12 mouse cellular contexts compared by ENCODE assay signal in the genomic region with DNA sequence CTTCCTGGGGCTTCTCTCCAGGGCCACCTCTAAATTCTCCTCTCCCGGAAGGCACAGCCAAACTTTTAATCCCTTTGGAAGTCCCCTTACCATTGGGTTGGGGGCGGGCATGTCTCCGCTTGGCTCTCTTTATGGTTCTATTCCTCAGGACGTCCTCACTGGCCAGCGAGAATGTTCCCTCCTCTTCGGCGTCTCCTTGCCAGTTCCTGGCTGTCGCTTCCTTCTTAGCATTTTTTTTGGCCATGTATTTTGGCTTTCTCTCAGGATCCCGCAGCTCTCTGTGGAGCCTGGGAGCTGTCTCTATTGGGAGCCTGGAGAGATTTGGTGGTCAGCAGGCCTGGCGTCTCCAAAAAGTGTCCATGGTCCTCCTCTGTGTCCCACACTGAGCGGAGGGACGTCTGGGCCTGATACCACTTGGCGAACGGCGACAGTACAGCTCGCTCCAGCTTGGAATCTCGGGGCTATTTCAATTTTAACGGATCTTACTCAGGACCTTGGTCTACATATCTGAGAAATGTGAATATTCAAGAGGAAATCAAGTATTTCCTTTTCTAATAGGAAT. TPM values are rescaled to one million over a fixed set of nuclear protein-coding genes. Genes with fewer than 3 reads are reported as not detected.
A peak's percentile ranks its signal among the peaks of the same experiment; 100 is the strongest.
DNase-seq lines count a peak whose midpoint lies in the region.
"Had no signal": no experiment of that assay in that cellular context is flagged by ENCODE, and none has a peak within 500 bp of the region (broad histone marks: within the 10 kb centered on the region; RNA-seq: fewer than 3 reads in every experiment).

A gene (minus strand): TSS at position 426 of the 562 bp plus-strand sequence.

- peak; percentile 4 for DNase-seq in adrenal gland, postnatal 14 days
- no peak for DNase-seq in adrenal gland, postnatal 4 days (ENCODE audit: low spot score in 2 of 2)
- DNase-seq in heart, postnatal 10 days: peak; percentile 15 to 16
- no peak for DNase-seq in heart, adult 8-10 months (ENCODE audit: low spot score)
- DNase-seq in lung, postnatal 14 days: peak; percentile 9
- no peak for DNase-seq in lung, adult 18-20 months
- peak; percentile 1 to 11 for DNase-seq in heart, postnatal 14 days
- no peak for DNase-seq in T-cell, adult 2 months (ENCODE audit: low spot score)
- DNase-seq: midbrain, embryonic 14.5 days had no signal

- intact Hi-C loops in heart, postnatal 10 days (cut with DNase I): no loop called here
- intact Hi-C loops in heart, postnatal 14 days (cut with DNase I): no loop called here

RNA-seq across cellular contexts. Expression of the gene that starts here (rescaled TPM):
- not detected in 2 replicates for total RNA-seq in adrenal gland, postnatal 14 days (2021)
- total RNA-seq in adrenal gland, postnatal 4 days (2021): not detected
- total RNA-seq in heart, postnatal 10 days (2021): not detected
- not detected for total RNA-seq in heart, adult 8-10 months (2022)
- total RNA-seq in heart, postnatal 14 days (2021): not detected
- total RNA-seq: CH12.LX; common myeloid progenitor, adult 5-6 weeks; granulocyte monocyte progenitor cell, adult 5-6 weeks had no signal

Comparison
In these comparisons a context has a peak if more than half of its experiments do, and no peak if none do; other contexts are left out.
1. Peak in DNase-seq in adrenal gland, postnatal 14 days; RNA of the gene not detected or under 1 TPM.
2. Peak in DNase-seq in heart, postnatal 10 days; RNA of the gene not detected or under 1 TPM.
3. Peak in DNase-seq in heart, postnatal 14 days; RNA of the gene not detected or under 1 TPM.